Mouse (Mus musculus): ENCODE data around the gene Hamp. TPM values are rescaled to one million over a fixed set of nuclear protein-coding genes. Genes with fewer than 3 reads are reported as not detected.

The Hamp gene
- not detected in 2 replicates for polyA plus RNA-seq (2016; fragmentation: Nextera tagmentation; extraction: Ambion mirVana)

DNA sequence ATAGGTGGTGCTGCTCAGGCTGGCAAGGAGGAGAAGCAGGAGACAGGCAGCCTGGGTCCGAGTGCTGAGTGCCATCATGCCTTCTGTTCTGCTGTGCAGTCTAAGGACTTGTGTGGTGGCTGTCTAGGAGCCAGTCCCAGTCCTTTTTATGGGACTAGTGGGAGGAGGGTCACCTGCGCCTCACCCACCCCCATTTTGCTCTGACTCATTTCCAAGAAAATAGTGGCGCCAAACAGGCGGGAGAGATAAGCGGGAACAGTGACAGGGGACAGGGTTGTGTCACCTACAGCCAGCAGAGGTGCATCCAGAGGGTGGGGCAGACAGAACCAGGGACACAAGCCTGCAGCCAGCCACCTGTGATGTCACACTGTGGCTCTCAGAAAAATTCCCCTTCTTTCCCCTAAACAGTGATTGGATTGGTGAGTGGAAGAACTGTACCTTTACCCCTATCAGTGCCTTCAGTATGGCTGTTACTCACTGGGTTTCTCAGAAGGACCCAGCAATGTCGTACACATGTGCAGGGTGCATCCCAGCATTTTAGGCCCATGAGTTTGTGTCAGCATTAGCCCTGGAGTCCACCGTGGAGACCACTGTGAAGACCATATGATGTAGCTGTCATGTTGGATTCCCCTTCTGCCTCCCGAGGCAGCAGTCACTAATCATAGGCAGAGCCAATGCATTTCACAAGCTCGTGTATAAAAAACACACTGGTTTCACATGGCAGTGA is at the start of gene Hamp:
Gene Hamp (minus strand): TSS at position 124 of the 727 bp plus-strand sequence.
- peaks cover 23% of the 10 kb centered on the region for H3K36me3 ChIP-seq

DNA sequence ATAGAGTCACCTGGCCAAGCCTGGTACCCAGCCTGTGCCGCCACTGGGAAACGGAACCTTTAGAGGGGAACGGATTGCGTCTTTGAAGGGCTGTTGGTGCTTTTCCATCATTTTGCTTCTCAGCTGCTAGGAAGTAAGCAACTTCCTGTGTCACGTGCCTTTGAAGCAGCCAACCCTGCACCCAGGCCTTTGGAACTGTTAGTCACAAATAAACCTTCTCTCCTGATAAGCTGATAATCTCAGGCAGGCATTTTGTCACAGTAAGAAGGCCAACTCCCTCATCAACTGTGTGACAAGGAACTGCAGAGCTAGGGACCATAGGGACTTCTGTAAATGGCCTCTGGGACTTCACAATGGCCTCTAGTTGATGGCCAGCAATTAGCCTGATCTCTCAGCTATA is 48.3 kb upstream of the Hamp start:
- no peak overlapping the region for H3K27ac ChIP-seq
- WGBS, result 73% methylated on average over 5 of the region's 5 CpGs

More for the DNA sequence above, at the start of gene Hamp:
- no peaks in the 10 kb centered on the region for H3K27me3 ChIP-seq
- WGBS, result 68% methylated on average over 9 of the region's 9 CpGs
- no peak within 1 kb of the TSS for H3K4me2 ChIP-seq
- H3K27ac ChIP-seq, result no peak within 1 kb of the TSS
- H3K4me3 ChIP-seq (replicated peaks), result no peak within 1 kb of the TSS
- no peaks in the 10 kb centered on the region for H3K4me1 ChIP-seq (replicated peaks)
- ATAC-seq (ENCODE audit: insufficient number of reproducible peaks, insufficient read depth, low FRiP score, low TSS enrichment, low read depth), result no peak
- no peaks in the 10 kb centered on the region for H3K9me3 ChIP-seq
- H3K9ac ChIP-seq (replicated peaks), result no peak within 1 kb of the TSS

GRCm38 (mm10) chr7:30988519-30989162 is 44.8 kb upstream of the Hamp start:
- no peak overlapping the region for H3K4me3 ChIP-seq (replicated peaks)
- no peaks in the 10 kb centered on the region for H3K36me3 ChIP-seq
- no peak for ATAC-seq (ENCODE audit: insufficient number of reproducible peaks, insufficient read depth, low FRiP score, low TSS enrichment, low read depth)
- 84% methylated on average over 4 of the region's 4 CpGs for WGBS
- no peak overlapping the region for H3K27ac ChIP-seq
- no peaks in the 10 kb centered on the region for H3K9me3 ChIP-seq
- H3K4me1 ChIP-seq (replicated peaks), result no peaks in the 10 kb centered on the region
- no peaks in the 10 kb centered on the region for H3K27me3 ChIP-seq
- no peak overlapping the region for H3K4me2 ChIP-seq
- H3K9ac ChIP-seq (replicated peaks), result no peak overlapping the region

More for the DNA sequence above, 48.3 kb upstream of the Hamp start:
- H3K4me2 ChIP-seq, result no peak overlapping the region
- H3K4me1 ChIP-seq (replicated peaks), result no peaks in the 10 kb centered on the region
- H3K4me3 ChIP-seq (replicated peaks), result no peak overlapping the region
- H3K36me3 ChIP-seq, result no peaks in the 10 kb centered on the region
- H3K9me3 ChIP-seq, result peaks cover 9% of the 10 kb centered on the region; the same call in 1 of the 2 replicates
- no peak for ATAC-seq (ENCODE audit: insufficient number of reproducible peaks, insufficient read depth, low FRiP score, low TSS enrichment, low read depth)
- H3K9ac ChIP-seq (replicated peaks), result no peak overlapping the region
- no peaks in the 10 kb centered on the region for H3K27me3 ChIP-seq

DNA sequence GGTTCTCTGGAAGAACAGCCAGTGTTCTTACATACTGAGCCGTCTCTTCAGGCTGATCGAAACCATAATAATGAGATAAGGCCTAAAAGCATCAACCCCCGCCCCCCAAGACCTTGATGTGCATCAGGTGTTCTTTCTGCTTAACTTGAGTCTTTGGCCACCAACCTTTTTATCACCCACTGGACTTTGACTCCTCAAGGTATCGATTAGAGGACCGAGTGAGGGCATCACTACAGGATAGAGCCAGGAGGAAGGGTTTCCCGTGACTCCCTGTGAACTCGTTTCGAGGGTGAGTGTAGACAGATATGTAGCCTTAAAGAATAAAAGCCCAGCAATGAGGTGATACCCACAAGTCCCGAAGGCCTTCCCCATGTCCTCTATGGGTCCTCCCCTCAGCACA is 41.5 kb upstream of the Hamp start:
- Histone ChIP-seq H3K4me2 (no peak overlapping the region), H3K27me3 (no peaks in the 10 kb centered on the region), H3K4me3 (replicated peaks) (no peak overlapping the region), H3K36me3 (no peaks in the 10 kb centered on the region), H3K27ac (no peak overlapping the region), H3K9ac (replicated peaks) (no peak overlapping the region), H3K4me1 (replicated peaks) (no peaks in the 10 kb centered on the region), H3K9me3 (no peaks in the 10 kb centered on the region)
- no peak for ATAC-seq (ENCODE audit: insufficient number of reproducible peaks, insufficient read depth, low FRiP score, low TSS enrichment, low read depth)
- 89% methylated on average over 9 of the region's 9 CpGs for WGBS

DNA sequence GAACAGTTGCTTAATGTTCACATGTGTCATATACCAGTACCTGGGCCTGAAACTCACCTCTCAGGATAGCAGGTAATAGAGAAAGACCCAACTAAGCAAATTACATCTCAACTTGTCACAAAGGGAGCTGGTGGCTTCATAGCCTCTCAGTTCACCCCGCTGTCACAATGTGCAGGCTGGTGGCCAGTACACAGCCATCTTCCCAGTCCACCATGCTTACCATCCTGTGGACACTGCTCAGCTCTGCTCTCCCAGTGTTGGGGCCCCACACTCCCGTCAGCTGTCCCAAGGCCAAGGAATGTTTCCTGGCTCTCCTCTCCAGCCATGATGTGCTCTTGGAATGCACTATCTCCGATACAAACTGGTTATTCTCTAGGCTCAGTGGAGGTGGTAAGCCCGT is 37.9 kb upstream of the Hamp start:
- 88% methylated on average over 4 of the region's 4 CpGs for WGBS

DNA sequence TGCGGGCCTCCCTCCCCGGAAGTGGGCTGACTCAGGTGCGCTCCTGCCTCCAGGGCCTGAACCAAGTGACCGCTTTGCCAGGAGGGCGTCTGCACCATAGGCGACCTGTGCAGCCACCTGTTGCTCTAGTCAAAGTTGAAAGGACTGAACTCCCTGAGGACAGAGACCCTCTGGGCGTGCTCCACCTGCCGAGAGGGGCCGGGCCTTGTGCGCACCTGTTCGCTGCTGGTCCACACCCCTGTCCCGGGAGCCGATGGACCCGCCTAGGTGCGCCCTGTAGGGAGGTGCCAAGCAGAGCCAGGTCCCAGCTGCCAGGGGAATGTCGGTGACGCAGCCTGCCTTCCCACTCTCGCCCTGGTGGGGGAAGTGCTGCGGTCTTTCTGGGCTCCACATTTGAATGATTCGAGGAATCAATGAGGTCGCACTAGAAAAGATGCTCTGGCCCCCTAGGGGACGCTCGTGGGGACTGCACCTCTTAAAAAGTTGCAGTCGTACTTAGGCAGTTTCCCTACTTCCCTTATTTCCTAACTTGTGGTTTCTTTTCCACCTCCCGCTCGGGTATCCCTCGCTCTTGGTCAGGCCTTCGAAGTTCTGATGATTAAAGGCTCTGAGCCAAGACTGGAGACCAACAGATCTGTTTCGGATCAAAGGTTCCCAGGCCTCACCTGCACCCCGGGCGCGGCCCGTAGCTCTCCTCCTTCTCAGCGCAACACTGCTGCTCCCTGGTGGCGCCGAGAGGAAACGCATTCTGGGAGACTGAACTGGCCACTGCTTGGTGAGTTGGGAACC is 29.9 kb upstream of the Hamp start, which contains the start of gene Fam187b:
Gene Fam187b (plus strand): TSS at position 290 of the 789 bp plus-strand sequence.
- H3K9ac ChIP-seq (replicated peaks), result peak within 1 kb of the TSS; percentile 60
- under 1% methylated on average over 37 of the region's 37 CpGs for WGBS
- peaks cover 24% of the 10 kb centered on the region for H3K27me3 ChIP-seq
- peaks cover 2% of the 10 kb centered on the region; the same call in 1 of the 2 replicates for H3K9me3 ChIP-seq
- peak within 1 kb of the TSS; percentile 51 for H3K4me3 ChIP-seq (replicated peaks)
- H3K27ac ChIP-seq, result no peak within 1 kb of the TSS
- peak; percentile 81 for ATAC-seq (ENCODE audit: insufficient number of reproducible peaks, insufficient read depth, low FRiP score, low TSS enrichment, low read depth)
- peak within 1 kb of the TSS; percentile 67 for H3K4me2 ChIP-seq
- peaks cover 6% of the 10 kb centered on the region; the same call in 1 of the 2 replicates for H3K4me1 ChIP-seq (replicated peaks)
- peaks cover 4% of the 10 kb centered on the region; the same call in 1 of the 2 replicates for H3K36me3 ChIP-seq

More for the DNA sequence above, 37.9 kb upstream of the Hamp start:
- no peak overlapping the region for H3K4me2 ChIP-seq
- H3K4me3 ChIP-seq (replicated peaks), result no peak overlapping the region
- H3K4me1 ChIP-seq (replicated peaks), result no peaks in the 10 kb centered on the region
- H3K27me3 ChIP-seq, result no peaks in the 10 kb centered on the region
- H3K9me3 ChIP-seq, result peaks cover 3% of the 10 kb centered on the region; the same call in 1 of the 2 replicates
- H3K36me3 ChIP-seq, result no peaks in the 10 kb centered on the region
- no peak for ATAC-seq (ENCODE audit: insufficient number of reproducible peaks, insufficient read depth, low FRiP score, low TSS enrichment, low read depth)
- H3K9ac ChIP-seq (replicated peaks), result no peak overlapping the region
- H3K27ac ChIP-seq, result no peak overlapping the region

DNA sequence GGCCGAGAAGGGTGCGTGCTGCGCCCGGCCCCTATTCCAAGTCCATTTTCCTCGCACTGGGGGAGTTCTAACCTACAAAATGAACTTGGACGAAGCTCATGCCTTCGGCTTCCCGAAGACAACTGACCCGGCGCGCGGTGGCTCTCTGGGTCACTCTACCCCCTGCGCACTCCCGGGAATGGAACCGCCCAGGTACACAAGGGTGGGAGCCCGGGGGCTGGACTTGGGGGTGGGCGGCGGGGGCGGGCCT is 29.3 kb upstream of the Hamp start, which contains the start of gene Lsr:
Gene Lsr (minus strand): TSS at position 214 of the 250 bp plus-strand sequence.
- peak within 1 kb of the TSS; percentile 67 for H3K4me2 ChIP-seq
- H3K9me3 ChIP-seq, result no peaks in the 10 kb centered on the region
- peaks cover 6% of the 10 kb centered on the region; the same call in 1 of the 2 replicates for H3K36me3 ChIP-seq
- WGBS, result under 1% methylated on average over 19 of the region's 19 CpGs
- no peak within 1 kb of the TSS for H3K27ac ChIP-seq
- ATAC-seq (ENCODE audit: insufficient number of reproducible peaks, insufficient read depth, low FRiP score, low TSS enrichment, low read depth), result peak; percentile 32; the same call in 1 of the 2 replicates
- peak within 1 kb of the TSS; percentile 51 for H3K4me3 ChIP-seq (replicated peaks)
- peaks cover 24% of the 10 kb centered on the region for H3K27me3 ChIP-seq
- peaks cover 6% of the 10 kb centered on the region; the same call in 1 of the 2 replicates for H3K4me1 ChIP-seq (replicated peaks)
- H3K9ac ChIP-seq (replicated peaks), result peak within 1 kb of the TSS; percentile 60

GRCm38 (mm10) chr7:30972426-30973250 is 28.8 kb upstream of the Hamp start:
- Histone ChIP-seq H3K4me2 (peak overlapping the region; percentile 67), H3K9me3 (no peaks in the 10 kb centered on the region), H3K4me1 (replicated peaks) (peaks cover 6% of the 10 kb centered on the region; the same call in 1 of the 2 replicates), H3K4me3 (replicated peaks) (peak overlapping the region; percentile 51), H3K27me3 (peaks cover 24% of the 10 kb centered on the region), H3K9ac (replicated peaks) (peak overlapping the region; percentile 60), H3K27ac (no peak overlapping the region), H3K36me3 (peaks cover 6% of the 10 kb centered on the region; the same call in 1 of the 2 replicates)
- ATAC-seq (ENCODE audit: insufficient number of reproducible peaks, insufficient read depth, low FRiP score, low TSS enrichment, low read depth), result no peak
- 4% methylated on average over 41 of the region's 41 CpGs for WGBS

DNA sequence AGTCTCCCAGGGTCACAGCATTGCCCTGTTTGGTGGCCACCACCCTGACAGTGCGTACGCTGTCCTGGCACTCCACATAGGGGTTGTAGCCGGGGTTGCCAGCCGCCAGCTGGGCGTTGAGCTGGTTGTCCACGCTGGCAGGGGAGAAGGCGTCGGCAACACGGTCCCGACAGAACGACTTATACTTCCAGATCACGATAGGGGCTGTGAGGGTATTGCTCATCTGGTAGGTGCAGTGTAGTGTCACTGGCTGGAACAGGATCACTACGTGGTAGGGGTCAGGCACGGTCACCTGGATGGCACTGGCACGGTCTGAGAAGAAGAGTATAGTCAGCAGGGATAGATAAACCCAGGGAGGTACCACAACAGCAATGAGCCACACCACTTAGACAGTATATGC is 28.1 kb upstream of the Hamp start:
- no peak for ATAC-seq (ENCODE audit: insufficient number of reproducible peaks, insufficient read depth, low FRiP score, low TSS enrichment, low read depth)
- H3K4me3 ChIP-seq (replicated peaks), result peak overlapping the region; percentile 51
- WGBS, result 87% methylated on average over 15 of the region's 15 CpGs

DNA sequence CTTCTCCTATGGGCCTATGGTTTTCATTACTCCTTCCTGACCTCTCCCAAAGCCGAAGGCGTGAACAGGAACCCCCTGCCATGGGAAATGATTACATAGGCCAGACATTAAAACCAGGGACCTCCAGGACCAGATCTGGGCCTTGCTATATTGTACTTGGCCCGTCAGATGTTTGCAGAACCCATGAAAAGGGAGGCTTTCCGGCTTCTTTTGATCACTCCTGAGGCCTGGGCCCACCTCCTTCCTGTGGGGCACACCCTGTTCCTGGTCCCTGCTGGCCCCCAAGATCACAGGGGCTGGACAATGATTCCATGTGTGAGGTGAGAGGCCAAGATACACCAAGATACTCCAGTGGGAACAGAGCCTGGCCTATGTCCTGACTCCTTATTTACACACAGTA is 25.3 kb upstream of the Hamp start:
- Histone ChIP-seq H3K27me3 (peaks cover 24% of the 10 kb centered on the region), H3K36me3 (peaks cover 6% of the 10 kb centered on the region; the same call in 1 of the 2 replicates), H3K4me2 (no peak overlapping the region), H3K4me1 (replicated peaks) (peaks cover 6% of the 10 kb centered on the region; the same call in 1 of the 2 replicates), H3K9me3 (no peaks in the 10 kb centered on the region), H3K9ac (replicated peaks) (no peak overlapping the region), H3K4me3 (replicated peaks) (no peak overlapping the region), H3K27ac (no peak overlapping the region)
- 70% methylated on average over 4 of the region's 4 CpGs for WGBS
- no peak for ATAC-seq (ENCODE audit: insufficient number of reproducible peaks, insufficient read depth, low FRiP score, low TSS enrichment, low read depth)

More for the DNA sequence above, 28.1 kb upstream of the Hamp start:
- H3K4me1 ChIP-seq (replicated peaks), result peaks cover 6% of the 10 kb centered on the region; the same call in 1 of the 2 replicates
- no peak overlapping the region for H3K27ac ChIP-seq
- no peaks in the 10 kb centered on the region for H3K9me3 ChIP-seq
- no peak overlapping the region; the same call in 1 of the 2 replicates for H3K9ac ChIP-seq (replicated peaks)
- peak overlapping the region; percentile 67 for H3K4me2 ChIP-seq
- H3K27me3 ChIP-seq, result peaks cover 24% of the 10 kb centered on the region
- H3K36me3 ChIP-seq, result peaks cover 6% of the 10 kb centered on the region; the same call in 1 of the 2 replicates
